Mouse (Mus musculus): Measurements from ENCODE around the gene Psme3.

Gene Psme3

DNA sequence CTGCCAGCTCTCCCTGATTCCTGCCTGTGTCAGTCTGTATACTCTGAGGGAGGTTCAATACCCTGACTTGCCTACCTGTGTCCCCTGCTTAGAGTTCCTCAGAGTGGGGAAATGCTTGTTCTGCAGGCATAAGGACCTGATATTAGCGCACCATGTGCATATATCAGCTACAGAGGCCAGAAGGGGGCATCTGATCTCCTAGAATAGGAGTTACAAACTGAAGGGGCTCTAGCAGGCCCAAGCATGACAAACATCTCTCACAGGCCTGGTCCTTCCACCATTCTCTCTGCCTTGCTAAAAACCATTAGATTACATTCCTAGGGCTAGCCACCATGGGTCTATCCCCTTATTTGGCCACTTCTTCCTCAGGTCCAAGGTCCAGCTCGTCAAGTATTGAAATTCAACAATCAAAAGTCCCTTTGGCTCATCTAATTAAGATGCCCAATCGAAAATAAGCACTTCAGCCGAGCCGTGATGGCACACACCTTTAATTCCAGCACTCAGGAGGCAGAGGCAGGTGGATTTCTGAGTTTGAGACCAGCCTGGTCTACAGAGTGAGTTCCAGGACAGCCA, 38.5 kb downstream of the Psme3 start:
- DNase-seq: no peak

DNA sequence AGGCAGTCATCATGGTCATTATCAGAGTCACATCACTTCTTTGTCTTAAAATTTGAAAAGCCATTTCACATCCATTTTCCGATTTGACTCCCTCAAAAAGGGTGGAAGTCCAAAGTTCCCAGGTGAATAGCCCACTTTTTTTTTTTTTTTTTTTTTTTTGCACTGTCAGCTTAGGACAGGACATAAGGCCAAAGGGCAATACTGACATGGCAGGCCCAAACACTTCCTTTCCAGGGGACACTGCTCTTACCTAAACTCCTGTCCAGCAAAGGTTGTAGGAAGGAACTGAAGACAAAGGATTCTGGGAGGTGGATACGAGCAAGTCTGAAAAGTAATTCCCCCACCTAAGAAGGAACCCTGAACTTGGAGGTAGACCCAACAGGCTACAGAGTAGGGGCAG, 39.9 kb downstream of the Psme3 start:
- DNase-seq: no peak

DNA sequence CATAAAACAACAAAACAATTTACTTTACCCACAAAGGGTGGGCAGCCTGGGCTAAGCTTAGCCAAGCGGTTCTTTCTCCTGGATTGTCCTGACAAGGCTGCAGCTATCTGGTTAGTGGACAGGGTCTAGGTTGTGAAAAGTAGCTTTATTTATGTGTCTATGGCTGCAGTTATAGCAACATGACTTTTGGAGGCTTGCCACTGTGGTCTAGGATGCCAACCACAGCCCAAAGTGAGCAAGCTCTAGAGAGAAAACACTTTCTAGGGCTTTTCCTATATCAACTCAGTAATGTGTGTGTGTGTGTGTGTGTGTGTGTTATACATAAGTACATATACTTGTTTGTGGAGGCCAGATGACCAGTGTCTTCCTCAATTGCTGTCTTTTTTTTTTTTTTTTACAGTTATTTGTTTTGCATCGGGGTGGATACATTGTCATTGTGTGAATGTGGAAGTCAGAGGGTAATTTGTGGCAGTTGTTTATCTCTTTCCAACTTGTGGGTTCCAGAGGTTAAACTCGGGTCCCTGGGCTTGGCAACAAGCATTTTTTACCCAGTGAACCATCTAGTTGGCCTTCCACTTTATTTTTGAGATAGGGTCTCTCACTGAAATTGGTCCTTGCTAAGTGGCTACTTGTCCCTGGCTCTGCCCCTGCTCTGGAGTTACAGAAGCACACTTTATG, 41.6 kb downstream of the Psme3 start:
- DNase-seq: no peak

DNA sequence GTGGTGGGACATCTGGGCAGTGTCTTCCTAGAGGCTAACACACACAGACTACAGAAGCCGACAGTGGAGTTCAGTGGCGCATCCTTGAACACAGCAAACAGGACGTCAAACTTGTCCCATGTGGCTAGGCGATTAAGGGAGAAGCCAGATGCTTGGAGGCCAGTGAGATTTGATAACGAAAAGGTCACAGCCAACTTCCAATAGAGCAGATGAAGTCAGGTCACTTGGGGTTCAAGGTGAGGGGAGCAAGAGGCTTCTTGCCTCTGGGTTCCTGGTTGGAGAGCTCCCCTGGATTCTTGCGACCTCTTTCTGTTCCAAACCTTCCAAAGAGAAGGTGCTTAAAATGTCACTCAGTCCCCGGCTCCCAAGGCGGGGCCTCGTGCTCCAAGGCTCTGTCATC, 43.8 kb downstream of the Psme3 start:
- DNase-seq: no peak

DNA sequence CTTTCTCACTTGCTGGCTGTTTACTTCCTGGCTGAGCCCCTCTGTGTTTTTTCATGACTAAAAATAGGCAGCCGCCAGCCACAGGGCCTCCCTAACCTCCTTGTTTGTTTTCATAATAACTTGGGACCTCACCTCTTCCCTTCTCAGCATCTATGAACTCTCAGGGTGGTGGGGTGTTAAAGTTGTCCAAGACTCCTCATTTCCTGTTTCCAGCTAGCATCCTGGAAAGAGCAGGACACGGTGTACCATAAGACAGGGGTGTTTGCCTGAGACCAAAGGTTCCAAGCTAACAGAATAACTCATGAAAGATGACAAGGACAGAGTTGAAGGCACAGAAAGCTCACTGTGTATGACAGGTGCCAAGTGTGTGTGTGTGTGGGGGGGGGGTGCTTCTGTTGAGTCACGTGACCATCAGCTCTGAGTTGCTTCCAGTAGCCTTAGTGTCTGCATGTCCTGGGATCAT, 44.7 kb downstream of the Psme3 start:
- no peak for DNase-seq

DNA sequence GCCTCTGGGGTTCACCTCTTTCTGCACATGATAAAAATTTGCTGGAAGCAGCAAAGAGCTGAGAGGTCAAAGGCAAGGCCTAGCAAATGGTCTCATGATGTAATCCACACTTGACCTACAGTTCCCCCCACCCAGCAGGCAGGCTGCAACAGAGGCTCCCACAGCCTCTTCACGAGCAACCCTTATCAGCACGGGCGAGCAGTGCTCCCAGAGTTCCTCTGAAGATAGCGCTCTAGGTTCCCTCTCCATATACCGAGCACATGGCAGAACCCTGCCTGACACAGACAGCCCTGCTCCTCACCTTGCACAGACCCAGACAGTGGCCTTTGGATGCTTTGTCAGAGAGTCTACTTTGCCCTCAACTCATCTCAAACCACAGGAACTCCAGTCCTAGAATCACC, 48.5 kb downstream of the Psme3 start:
- no peak for DNase-seq

DNA sequence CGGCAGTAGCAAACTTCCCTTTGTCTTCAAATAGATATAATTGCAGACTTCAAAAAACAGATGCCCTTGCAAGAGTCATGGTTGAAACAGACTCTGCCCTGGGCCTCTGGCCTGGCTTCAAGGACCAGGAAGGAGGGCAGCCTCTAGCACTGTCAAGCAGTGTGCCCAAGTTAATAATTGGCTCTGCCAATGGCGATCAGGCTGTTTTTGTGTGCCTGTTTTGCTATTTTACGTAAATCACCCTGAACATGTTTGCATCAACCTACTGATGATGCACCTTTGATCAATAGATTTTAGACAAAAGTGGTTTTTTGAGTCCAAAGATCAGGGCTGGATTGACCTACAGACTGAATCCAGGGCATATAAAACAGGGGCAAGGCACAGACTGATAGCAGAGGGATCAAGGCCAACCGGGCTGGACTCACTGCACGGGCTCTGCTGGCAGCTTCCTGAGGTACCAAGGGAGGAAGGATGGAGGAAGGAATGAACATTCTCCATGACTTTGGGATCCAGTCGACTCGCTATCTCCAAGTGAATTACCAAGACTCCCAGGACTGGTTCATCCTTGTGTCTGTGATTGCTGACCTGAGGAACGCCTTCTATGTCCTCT, 51.4 kb downstream of the Psme3 start, which contains the start of gene G6pc:
TSS of gene G6pc (plus strand) at position 236 of the 610 bp plus-strand sequence.
- no peak for DNase-seq

DNA sequence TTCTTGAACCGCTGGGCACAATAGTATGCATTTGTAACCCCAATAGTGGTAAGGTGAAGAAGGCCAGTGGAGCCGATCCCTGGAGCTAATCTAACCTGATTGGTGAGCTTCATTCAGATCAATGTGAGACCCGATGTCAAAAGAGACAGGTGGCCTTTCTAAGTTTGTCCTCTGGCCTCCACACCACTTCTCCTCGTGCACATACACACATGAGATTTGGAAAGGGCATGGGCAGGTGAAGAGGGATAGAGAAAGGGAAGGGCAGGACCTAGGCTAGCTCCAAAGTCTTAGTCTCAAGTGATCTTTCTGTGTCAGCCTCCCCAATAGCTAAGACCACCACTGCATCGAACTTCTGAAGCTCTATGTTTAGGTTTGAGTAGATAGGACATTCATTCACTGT, 54.1 kb downstream of the Psme3 start:
- DNase-seq: no peak

Measured in right cerebral cortex, postnatal 14 days (tissue).